Mouse (Mus musculus): ENCODE results near the gene Npdc1.

The Npdc1 gene

GRCm38 (mm10) chr2:25399051-25399450 is at the start of gene Npdc1:
TSS of gene Npdc1 (plus strand) at chr2:25399351.
- TF ChIP-seq GATA4 (IDR thresholded peaks at IDR 0.05; ENCODE audit: insufficient replicate concordance, low read length): no peak

- no peak for TF ChIP-seq GATA4 (IDR thresholded peaks at IDR 0.05; ENCODE audit: insufficient replicate concordance, low read length)
These were observed 49.7 kb upstream of the Npdc1 start for GRCm38 (mm10) chr2:25349499-25349898.

GRCm38 (mm10) chr2:25350701-25351100 is 48.5 kb upstream of the Npdc1 start:
- no peak for TF ChIP-seq GATA4 (IDR thresholded peaks at IDR 0.05; ENCODE audit: insufficient replicate concordance, low read length)

- TF ChIP-seq GATA4 (IDR thresholded peaks at IDR 0.05; ENCODE audit: insufficient replicate concordance, low read length): no peak
These were observed 44.9 kb upstream of the Npdc1 start for GRCm38 (mm10) chr2:25354211-25354610.

- TF ChIP-seq GATA4 (IDR thresholded peaks at IDR 0.05; ENCODE audit: insufficient replicate concordance, low read length): no peak
These were observed 43.6 kb upstream of the Npdc1 start for GRCm38 (mm10) chr2:25355419-25356066.

GRCm38 (mm10) chr2:25356208-25357079 is 42.7 kb upstream of the Npdc1 start, which contains the start of gene Dpp7:
TSS of gene Dpp7 (minus strand) at chr2:25356359.
- no peak for TF ChIP-seq GATA4 (IDR thresholded peaks at IDR 0.05; ENCODE audit: insufficient replicate concordance, low read length)

- TF ChIP-seq GATA4 (IDR thresholded peaks at IDR 0.05; ENCODE audit: insufficient replicate concordance, low read length): no peak
These were observed 39.3 kb upstream of the Npdc1 start for GRCm38 (mm10) chr2:25359848-25360247.

GRCm38 (mm10) chr2:25363478-25364178 is 35.5 kb upstream of the Npdc1 start:
- TF ChIP-seq GATA4 (IDR thresholded peaks at IDR 0.05; ENCODE audit: insufficient replicate concordance, low read length): no peak

- TF ChIP-seq GATA4 (IDR thresholded peaks at IDR 0.05; ENCODE audit: insufficient replicate concordance, low read length): no peak
These were observed 34.8 kb upstream of the Npdc1 start for GRCm38 (mm10) chr2:25364313-25364712.

- TF ChIP-seq GATA4 (IDR thresholded peaks at IDR 0.05; ENCODE audit: insufficient replicate concordance, low read length): no peak
These were observed 34.4 kb upstream of the Npdc1 start for GRCm38 (mm10) chr2:25364761-25365090.

GRCm38 (mm10) chr2:25365091-25365761 is 33.9 kb upstream of the Npdc1 start, which contains the start of gene Uap1l1:
TSS of gene Uap1l1 (minus strand) at chr2:25365682.
- no peak for TF ChIP-seq GATA4 (IDR thresholded peaks at IDR 0.05; ENCODE audit: insufficient replicate concordance, low read length)

GRCm38 (mm10) chr2:25369996-25370395 is 29.2 kb upstream of the Npdc1 start:
- TF ChIP-seq GATA4 (IDR thresholded peaks at IDR 0.05; ENCODE audit: insufficient replicate concordance, low read length): no peak

GRCm38 (mm10) chr2:25371764-25372643 is 27.1 kb upstream of the Npdc1 start, which contains the start of gene Sapcd2:
TSS of gene Sapcd2 (plus strand) at chr2:25372321.
- TF ChIP-seq GATA4 (IDR thresholded peaks at IDR 0.05; ENCODE audit: insufficient replicate concordance, low read length): no peak
